Mouse (Mus musculus) liver, embryonic 14 days (tissue): Measurements from ENCODE around the gene Ulk4. TPM values are rescaled to one million over a fixed set of nuclear protein-coding genes. Genes with fewer than 3 reads are reported as not detected.

Source experiments
- polyA plus RNA-seq: library from polyadenylated mRNA; depleted of rRNA; stranded (reverse); fragments of >200 nt; gene quantifications from 2 replicates; pipeline ENCODE4 v1.2.3, GENCODE M21; 2012; rRNA removed

Gene Ulk4
- 0.17 and 0.25 TPM in 2 replicates for polyA plus RNA-seq

DNA sequence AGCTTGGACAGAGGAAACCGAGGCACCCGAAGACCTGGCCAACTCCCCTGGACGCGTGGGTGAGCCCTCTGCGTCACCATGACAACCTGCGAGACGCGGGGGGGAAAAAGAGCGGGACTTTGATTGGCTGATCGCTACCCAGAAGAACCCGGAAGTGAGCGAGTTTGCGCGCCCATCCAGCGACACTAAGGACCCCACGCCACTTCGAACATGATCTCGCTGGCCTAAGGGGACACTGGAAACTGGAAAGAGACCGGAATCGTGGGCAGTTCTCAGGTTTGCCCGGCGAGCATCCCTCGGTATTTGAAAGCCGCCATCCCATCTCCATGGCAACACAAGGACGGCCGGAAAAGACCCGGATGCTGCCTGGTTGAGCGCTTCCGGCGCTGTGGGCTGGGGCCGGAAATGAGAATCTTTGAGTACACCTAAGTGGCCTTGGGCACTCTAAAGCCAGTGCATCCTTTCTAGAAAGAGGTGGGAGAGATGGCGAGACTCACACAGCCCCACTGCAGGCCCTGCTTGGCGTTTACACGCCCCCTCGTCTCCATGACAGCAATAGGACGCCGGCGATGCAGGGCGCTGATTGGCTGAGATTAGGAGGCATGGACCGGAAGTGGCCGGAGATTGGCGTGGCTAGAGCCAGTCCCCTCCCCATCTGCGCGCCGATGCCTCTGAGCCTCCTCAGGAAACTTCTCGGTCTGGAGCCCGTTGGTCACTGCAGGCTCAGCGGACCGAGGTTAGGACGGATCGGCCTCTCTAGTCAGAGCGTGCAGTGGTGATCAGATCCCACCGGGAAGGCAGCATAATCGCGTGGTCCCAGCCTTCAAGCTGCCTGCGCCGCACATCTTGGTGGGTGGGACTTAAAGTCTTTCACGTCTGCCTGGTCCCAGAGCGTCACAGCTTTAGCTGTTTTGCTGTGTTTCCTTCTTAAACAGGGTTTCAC lies at the start of gene Ulk4:
Gene Ulk4 (minus strand): TSS at position 80 of the 943 bp plus-strand sequence.

DNA sequence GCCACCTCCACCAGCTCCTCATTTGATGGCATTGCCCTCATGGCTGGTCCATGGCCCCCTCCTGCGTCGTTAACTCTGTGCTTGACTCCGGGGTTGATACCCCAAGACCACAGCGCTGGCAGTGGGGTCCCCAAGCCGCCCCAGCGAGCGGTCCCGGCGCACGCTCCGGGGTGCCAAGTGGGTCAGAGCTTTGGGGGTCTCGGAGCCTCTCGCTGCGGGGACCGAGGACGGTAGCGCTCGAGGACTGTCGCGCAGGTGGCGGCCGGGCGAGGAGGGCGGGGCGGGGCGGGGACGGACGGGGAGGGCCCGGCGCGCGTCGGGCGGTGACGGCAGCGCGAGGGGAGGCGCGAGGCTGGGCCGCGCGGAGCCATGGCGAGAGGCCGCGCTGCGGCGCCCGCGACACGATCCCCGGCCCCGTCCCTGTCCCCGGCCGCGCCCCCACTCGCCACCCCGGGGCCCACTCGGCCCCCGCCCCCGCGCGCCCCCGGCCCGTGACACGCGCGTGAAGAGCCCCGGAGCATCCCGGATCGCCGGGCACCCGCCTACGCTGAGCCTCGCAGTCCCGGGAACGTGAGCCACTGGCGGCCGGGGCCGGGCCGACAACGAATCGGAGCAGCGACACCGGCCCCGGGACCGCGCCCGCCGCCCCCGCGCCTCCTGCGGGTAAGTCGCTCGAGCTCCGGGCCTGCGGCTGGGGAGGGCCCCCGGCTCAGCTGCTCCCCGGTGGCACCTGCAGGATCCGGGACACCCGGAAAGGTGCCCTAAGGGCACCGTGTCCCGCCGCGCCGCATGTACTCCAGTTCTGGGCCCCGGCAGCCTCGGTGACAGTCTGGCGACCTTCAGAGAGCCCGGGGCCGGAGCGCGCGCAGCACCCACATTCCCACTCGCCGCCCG lies 20.4 kb upstream of the Ulk4 start, which contains the start of gene Trak1:
Gene Trak1 (plus strand): TSS at position 332 of the 894 bp plus-strand sequence.

DNA sequence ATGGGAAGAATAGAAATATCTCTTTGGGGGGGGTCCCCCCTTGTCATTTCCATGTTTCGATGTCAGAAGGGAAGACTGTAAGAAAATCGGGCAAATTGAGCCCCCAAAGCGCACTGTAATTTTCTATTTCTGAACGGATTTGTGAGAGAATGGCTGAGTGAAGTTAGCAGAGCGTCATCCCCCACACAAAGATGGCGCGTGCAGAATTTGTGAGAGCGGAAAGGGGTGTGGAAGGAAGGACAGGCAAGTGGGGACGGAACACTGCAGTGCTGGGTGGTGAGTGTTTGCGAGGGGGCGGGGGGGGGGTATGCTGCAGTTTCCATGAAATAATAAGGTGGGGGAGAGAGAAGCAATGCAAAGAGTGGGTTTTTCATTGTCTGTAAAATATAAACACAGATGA lies 347.9 kb downstream of the Ulk4 start, which contains the start of gene Ctnnb1:
Gene Ctnnb1 (plus strand): TSS at position 136 of the 400 bp plus-strand sequence.

Other genes starting within 250 kb of the Ulk4 start
- gene Trak1, start 20.3 kb upstream of the Ulk4 start, polyA plus RNA-seq: 2.9 and 3.3 TPM in 2 replicates
- gene Cck, start 218.5 kb upstream of the Ulk4 start, polyA plus RNA-seq: 0.16 and 0.17 TPM in 2 replicates